Mouse (Mus musculus): ENCODE data around the gene Mrpl46.
A peak's percentile ranks its signal among the peaks of the same experiment; 100 is the strongest.

The Mrpl46 gene

DNA sequence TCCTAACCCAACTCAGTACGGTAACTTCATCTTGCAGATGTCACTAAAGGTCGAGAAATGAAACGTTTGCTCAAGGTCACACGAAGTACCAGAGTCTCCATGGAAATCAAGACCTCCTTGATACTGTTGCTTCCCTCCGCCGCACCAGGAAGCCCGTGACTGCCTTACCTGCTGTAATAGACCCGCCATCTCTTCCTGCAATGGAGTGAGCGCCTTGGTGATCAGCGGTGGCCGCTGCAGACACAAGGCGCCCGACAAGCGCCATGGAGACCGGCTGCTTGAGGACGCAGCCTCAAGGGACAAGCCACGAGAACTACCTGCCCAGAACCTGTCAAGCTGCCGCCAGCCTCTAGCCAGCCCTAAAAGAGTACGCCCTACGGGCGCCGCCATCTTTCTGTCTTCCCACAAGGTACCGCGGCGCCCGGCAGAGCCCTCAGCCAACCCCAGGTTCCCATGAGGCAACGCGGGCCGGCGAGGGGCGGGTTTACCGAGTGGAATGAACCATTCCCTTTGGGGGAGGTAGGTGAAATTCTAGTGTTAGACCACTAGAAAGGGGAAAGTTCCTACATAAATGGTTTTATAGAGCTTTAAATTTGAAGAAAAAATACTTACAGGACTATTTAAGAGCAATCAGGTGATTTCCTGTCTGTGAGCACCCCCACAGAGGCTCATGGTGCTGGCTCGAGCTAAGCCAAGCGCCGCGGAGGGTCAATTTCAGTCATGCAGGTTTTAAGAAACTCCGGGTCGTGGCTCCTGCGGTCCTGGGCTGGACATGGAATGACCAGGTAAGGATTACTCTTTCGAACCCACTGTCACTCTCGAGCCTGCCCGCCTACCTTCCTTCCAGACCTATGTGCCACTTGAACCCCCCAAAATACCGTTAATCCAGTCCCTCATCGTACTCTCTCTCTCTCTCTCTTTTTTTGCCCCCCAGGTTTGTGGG, at the start of gene Mrpl46, which contains the start of gene Mrps11:
Gene Mrpl46, minus strand, starts transcription at position 893 of the 943 bp plus-strand sequence.
Gene Mrps11, plus strand, starts transcription at position 481 of the 943 bp plus-strand sequence.
- DNase-seq, result peak; percentile 89

DNA sequence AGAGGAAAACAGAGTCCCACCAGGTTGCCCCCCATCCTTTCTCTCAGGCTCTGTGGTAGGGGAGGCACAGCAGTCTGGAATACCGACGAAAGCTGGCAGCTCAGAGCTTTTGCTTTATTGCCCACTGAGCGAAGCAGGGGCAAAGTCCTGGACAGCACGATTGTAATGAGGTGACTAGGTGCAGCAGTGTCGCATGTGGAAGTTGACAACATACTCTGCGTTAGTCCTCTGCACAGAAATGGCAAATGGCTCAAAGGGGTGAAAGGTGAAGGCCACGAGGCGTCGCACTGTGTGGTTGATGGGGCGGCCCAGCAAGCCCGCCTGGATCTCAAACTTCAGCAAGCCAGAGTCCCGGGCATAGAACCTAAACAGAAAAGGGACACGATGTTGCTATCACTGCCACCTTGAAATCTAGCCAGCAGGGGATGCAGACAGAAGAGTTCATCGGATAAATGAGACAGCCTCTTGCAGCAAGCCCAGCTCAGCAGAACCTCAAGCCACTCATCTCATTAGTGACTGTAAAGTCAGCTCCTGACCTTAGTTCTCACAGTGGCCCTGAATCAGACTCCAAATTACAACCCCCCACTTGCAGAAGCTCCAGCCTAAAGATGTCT, 44.5 kb upstream of the Mrpl46 start:
- no peak for DNase-seq

DNA sequence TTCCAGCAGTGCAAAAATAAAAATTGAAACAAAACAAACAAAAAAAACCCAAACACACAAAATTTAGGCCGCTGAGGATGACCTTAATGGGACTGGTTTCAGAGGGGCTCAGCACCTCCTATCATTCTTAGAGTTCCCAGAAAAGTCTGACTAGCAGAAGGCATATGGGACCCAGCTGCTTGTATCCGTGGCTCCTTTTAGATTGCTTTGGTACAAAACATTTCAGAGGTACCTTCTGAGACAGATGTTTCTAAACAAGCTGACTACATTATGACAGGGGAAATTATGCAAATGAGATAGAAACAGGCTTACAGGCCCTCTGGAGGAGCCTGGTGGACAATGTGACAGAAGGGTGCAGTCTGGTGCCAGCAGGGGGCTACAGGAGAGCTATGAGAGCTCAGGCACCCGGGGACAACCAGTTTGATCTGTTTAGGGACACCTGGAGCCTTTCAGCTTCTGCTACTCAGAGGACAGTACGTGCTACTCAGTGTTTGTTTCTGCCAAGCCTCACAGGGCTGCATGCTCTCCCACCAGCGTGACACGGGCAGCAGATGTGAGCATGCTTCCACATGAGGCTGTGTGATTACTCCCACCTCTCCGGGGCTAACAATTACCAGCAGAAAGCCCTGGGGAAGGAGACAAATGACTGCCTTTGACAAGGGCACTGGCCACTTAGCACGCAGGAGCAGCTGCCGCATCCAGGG, 43.5 kb upstream of the Mrpl46 start:
- DNase-seq, result no peak

DNA sequence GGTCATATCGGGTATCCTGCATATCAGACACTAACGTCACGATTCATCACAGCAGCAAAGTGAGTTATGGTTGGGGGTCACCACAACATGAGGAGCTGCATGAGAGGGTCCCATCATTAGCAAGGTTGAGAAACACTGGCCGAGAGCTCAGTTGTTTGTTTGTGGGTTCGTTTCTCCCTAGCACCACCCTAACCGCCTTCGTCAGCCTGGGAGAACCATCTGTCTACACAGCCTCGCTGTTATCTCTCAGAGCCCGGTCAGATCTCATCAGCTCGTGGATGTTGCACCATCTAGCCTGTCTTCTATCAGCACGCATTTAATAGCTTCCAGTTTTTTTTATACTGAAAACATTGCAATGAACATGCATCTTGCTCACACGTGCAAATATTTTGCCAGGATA, 35.0 kb upstream of the Mrpl46 start:
- no peak for DNase-seq

DNA sequence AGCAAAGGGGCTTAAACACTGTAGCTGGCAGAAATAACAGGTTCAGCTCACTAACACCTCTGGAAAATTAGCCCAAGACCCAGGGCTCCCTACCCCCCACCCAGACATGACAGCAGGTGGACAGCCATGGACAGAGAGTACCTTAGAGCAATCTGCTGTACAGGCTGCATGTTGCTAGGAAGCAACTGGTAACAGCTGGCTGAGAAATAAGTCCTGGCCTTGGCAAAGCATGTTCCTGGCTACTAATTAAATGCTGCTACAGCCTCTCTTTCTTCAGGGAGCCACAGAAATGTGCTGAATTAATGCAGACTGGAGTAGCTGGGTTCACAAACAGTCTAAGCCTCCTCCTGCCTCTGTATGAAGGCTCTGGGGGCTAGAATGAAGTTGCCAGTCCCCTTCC, 31.4 kb upstream of the Mrpl46 start:
- DNase-seq, result peak; percentile 67

DNA sequence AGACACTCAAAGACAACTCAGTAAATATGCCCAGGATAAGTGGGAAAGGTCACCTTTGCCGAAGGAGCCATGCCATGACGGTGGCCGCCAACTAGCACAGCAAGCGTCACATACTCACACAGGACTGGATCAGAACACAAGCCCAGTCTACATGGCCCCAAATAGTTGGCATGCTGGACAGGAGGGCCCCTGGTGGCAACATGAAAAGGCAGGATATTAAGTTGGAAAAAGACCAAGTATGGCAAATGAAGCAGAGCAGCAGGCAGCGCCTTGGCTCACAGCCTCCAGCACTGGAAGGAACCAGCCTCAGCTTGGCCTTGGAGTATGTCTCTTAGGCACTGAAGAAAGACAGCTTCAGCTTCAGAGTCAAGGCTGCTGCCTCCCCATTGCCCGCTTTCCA, 30.5 kb upstream of the Mrpl46 start:
- DNase-seq, result peak; percentile 63

DNA sequence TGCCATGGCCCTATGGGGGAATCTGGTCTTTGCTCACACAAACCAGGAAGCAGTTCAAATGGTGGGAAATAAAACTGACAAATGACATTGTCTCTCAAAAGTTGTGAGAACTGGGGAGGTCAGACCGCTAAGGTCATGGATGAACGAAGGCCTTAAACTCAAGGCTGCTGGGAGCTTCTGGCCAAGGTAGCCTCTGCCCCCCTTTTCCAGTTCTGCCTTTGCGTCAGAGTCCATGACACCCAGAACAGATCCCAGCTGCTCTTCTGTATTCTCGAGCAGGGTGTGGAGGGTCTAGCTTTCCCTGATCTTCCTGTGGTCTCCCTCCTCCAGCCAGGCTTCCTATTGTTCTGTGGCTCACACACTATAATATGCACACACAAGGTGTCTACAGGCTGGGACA, 23.9 kb upstream of the Mrpl46 start:
- DNase-seq, result no peak

DNA sequence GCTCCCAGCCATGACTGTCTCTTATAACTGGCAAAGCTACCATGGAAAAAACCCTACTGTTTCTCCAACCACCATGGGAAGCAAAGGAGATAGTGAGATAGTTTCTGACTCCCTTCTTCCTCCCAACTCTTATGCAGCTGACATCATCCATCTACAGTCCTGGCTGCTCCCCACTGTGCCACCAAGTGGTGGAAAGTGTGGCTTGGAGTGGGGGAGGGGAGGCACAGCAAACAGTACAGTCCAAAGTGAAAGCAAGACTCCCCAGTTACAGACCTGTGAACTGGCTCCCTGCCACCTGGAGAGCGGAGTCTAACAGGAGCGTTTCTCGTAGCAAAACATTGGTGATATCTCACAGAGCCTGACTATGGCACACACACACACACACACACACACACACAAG, 20.5 kb upstream of the Mrpl46 start:
- peak; percentile 35 for DNase-seq

DNA sequence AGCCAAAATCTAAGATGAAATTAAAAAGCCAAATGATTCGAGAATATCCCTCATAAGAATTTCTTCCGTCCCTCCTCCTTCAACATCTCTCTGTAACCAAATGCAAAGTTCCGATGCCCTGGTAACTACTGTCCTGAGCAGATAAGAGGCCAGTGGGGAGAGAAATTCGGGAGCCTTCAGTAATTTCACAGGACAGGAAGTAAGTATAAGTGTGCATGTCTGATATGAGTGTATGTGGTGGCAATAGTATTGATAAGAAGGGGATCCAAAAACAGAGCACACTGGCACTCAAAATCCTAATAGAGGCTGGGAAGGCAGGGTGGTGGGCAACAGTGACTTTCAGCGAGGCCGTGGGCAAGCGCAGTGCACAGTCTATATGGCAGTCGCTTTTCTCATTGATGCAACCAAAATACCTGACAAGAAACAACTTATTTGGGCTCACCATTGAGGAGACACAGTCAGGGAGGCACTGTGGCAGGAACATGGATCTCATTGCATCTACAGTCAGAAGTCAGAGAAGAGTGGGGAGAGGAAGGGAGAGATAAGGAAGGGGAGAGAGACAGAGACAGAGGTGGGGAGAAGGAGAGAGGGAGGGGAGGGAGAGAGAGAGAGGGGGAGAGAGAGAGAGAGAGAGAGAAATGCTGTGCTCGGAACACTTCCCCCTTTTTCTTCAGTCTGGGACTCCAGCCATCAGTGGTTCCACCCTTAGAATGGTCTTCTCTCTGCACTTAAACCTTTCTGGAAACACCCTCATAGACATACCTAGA, 16.6 kb upstream of the Mrpl46 start:
- no peak for DNase-seq

DNA sequence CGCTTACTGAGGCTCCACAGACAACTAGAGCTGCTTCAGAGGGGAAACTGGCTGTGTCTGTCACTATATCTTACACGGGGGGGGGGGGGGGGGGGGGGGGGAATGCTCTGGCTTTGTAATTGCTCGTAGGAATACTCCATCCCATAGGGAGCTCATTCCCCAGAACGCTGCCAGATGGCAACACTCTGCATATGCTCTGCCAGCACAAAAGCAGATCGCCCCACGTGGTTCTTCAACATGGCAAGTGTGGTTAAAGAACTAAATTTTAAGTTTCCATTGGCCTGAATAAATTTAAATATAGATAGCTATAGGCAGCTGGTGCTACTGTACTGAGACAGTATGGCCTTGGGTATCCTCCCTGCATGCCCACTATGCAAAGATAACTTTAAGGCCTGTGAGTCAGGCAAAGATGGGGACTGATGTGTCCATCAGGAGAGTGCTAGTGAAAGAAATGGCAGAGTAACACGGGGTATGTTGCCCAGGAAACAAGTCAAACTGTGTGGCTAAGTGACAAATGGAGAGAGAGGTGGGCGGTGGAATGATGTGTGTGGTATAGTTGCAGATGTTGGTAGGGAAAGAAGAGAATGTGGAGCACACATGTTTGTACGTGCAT, 14.6 kb upstream of the Mrpl46 start:
- DNase-seq, result no peak

DNA sequence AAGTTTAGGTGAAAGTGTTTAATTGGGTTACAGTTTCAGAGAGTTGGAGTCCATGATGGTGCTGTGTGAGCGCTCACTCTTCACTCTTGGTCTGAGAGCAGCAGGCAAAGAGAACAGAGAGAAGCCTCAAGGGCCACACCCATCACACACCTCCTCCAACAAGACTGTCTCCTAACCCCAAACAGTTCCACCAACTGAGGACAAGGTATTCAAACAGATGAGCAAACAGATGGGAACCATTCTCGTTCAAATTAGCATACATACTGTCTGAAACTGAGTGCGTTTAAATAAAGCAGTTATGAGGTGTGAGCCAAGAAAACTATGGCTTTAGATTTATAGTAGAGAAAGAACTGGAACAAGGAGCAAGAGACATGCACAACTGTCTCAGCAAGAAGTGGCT, 13.3 kb upstream of the Mrpl46 start:
- DNase-seq, result no peak

DNA sequence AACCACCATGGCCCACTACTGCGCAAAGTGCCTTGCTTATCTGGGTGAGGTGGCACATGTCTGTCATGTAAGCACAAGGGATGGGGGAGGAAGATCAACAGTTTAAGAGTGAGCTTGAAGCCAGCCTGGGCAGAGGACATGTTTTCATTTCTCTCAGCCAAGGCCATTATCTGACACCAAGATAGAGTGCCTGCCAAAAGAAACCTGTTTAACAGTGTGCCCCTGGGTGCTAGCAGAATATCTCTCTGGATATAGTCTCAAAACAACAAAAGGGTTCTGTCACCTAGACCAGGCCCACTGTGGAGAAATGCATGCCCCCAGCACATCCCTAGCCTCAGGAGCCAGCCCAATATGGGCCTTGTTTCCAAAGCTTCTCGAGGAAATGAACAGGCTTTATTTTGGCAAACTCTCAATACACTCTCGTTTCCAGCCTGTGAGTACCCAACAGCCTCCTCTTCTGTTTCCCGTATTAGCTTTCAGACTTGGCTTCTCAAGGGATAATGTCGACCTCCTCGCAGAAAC, 11.3 kb upstream of the Mrpl46 start:
- DNase-seq, result no peak

DNA sequence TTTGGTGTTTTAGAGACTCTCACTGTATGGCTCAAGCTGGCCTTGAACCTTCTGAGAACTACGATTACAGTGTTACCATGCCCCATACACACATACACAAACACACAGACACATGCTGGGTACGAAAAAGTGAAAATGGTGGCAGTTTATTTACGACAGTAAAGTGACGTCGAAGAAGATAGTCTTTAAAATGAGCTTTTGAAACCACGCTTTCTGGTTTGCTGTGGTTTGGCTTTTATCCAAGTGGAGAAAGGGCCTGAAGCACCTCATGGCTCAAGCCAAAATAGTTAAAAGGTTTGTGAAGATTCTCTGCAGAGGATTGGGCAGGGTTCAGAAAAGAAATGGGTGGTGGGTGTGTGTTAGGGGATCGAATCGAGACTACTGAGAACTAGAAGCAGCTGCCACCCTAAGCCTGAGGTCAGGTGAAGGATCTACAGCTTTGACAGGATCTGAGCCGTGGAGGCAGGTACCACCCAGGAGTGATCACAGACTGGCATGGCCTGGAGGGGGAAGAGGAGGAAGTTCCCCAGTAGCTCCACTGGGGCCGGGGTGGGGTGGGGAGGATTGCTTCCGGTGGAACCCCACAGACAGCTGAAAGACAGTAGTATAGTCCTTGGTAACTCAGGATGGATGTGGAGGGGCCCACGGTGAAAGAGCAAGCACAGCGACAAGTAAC, 10.7 kb upstream of the Mrpl46 start:
- no peak for DNase-seq

DNA sequence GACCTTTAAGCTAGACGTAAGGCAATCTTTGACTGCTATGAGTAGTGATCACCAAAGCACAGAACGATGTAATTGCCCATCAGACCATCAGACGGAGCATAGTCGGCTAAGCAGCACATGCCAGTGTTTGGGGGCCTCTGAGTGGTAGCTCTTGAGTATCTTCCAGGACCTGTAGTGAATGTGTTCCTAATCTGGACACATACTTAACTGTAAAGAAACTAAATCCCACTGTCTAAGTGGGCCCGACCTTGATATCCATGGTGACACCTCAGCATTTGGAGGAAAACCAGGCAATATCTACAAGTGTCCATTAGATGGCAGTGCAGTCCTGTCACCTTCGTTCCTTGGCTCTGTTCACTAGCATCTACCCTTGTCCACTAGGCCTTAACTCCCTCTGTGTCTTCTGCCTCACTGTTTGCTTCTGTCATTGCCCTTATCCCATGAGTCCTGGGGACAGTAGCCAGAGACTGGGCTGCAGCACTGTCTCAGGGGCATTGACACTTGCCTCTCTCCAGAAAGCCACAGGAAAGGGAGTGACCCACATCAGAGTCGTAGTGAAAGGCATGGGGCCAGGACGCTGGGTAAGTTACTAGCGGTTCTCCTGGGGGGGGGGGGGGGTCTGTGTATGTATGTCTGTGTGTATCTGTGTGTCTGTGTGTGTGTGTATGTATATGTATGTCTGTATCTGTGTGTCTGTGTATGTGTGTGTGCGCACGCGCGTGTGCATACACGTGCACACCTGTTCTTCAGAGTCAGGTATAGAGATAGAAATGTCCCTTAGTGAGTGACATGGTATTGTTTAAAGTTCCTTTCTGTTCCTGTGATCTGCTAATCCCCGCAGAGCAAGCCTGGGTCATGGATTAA, 8.3 kb upstream of the Mrpl46 start:
- peak; percentile 72 for DNase-seq

DNA sequence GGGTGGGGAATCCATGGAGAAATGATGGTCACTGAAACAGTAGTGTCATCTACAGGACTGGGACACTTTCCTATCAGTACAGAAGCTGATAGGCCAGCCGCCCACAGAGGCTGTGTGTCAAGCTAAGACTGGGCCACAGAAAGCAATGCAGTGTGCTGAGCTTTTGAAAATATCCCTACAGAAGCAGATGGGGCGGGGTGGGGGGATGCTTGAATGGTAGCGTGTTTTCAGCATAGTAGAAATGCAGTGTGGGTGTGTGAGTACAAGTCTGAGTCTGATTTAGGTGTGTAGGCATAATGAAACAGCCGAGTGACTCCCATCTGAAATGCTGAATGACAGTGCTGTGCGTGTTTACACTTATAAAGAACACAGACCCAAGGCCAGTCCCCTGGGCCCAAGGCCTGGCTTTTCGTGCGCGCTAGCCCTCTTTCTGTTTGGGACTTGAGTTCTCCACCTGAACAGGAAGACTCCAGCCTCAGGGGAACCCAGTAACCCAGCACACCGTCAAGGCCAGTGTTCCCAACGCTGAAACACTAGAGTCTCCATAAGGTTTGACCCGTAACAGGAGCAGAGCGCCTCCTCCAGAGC, 4.6 kb upstream of the Mrpl46 start:
- DNase-seq, result no peak

DNA sequence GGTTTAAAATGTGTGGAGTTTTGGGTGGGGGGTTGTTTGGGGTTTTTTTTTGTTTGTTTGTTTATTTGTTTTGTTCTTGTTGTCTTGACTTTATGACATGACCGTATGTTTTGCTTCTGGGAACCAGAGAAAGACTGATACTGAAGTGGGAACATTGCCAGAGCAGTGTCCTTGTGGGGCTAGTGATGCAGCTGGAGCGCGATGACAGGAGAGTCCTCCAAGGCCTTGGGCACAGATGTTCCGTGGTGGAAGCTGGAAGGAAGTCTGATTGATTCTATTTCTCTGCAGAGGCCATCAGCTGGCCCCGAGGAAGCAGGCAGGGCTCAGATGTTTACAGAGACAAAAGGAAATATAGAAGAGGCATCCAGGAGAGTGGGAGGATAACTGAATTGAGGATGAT, 2.6 kb upstream of the Mrpl46 start:
- no peak for DNase-seq

DNA sequence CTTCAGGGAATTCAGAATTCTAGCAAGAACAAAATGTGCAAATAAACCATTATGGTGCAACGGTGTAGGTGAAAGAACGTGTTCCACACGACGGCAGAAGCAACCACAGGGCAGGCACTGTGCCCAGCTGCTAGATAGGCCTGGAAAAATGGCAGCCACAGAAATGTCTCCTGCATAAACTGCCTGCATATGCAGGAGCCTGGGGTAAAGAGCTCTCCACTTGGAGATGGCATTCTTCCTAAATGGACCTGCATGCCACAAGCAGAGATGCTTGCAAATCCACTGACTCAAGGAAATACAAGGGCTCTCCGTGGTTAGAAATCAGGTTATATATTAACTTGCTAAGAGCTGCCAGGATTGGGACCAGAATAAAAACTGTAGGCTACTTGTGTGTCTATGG, 4.6 kb downstream of the Mrpl46 start:
- DNase-seq, result peak; percentile 61

DNA sequence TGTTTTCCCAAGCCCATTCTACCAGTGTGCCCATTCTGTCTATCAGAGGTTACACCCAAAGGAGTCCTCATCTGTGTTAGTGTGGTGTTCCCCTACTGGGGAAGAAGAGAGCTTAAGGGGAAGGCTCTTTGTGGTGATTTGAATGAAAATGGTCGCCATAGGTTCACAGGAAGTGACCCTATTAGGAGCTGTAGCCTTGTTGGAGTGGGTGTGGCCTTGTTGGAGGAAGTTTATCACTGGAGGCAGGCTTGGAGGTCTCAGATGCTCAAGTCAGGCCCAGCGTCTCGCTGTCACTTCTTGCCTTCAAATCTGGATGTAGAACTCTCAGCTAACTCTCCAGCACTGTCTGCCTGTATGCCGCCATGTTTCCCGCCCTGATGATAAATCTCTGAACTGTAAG, 12.4 kb downstream of the Mrpl46 start:
- no peak for DNase-seq

DNA sequence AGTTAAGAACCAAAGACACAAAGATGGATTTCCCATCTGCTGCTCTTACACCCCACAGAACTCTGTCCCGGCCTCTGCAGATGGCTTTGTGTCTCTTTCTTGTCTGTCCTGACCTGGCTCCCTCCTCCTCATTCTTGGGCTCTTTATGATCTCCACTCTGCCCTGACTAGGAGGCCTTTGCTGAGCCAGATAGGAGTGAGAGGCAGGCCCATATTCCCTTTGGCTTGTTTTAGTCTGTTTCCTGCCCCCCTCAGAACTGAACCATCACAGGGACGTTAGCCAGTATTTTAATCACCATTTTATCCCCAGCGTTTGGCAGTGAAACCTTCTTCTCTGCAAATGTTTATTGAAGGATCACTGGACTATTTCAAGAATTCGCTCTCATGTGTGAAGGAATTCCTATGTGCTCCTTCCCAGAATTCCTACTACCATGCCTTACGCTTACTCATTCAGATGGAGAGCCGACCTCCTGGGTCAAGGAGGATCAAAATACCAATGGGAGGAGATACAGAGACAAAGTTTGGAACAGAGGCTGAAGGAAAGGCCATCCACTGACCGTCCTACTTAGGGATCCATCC, 14.2 kb downstream of the Mrpl46 start:
- peak; percentile 45 for DNase-seq
